Mouse (Mus musculus) olfactory bulb, adult 2 months (tissue): ENCODE data around the gene Ncapg.

Experiments used
- CTCF ChIP-seq: fragments of 200-500 bp; IDR thresholded peaks from 2 replicates; pipeline ENCODE4 v1.5.1; 2012; ENCODE audit warnings: low read depth, mild to moderate bottlenecking, low read length, moderate library complexity; ENCODE audit not compliant: insufficient read depth
- POLR2A ChIP-seq: fragments of 200-500 bp; IDR thresholded peaks from 2 replicates; pipeline ENCODE4 v1.6.1; 2012; ENCODE audit warnings: mild to moderate bottlenecking, low read depth, low read length, moderate library complexity; ENCODE audit not compliant: insufficient read depth

DNA sequence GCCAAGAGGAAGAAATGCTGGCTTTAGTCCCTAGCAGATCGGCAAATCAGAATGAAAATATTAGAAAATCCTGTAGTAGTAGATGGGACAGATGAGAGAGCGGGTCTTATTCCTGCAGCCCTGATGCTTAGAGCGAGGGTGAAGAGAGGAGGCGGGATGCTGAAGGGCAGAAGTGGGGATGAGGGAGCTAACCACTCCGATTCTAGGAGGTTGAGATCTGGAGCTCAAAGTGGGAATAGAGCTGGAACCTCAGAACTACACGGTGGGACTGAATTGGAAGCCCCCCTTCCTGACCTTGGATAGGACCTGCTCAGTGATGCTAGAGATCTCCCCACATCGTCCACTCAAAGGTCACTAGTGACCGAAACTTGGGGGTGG lies 30.0 kb upstream of the Ncapg start:
- no peak for TF ChIP-seq CTCF
- TF ChIP-seq POLR2A: no peak
